Mouse (Mus musculus) heart, embryonic 16.5 days (tissue): Measurements from ENCODE around the gene Cd101. TPM values are rescaled to one million over a fixed set of nuclear protein-coding genes. Genes with fewer than 3 reads are reported as not detected.

ENCODE experiments used
- ATAC-seq: fragments of 200-750 bp; cut with Nextera tagmentation; replicated peaks from 2 replicates; pipeline ENCODE4 v1.8.0; 2017; ENCODE audit warnings: moderate number of reproducible peaks; ENCODE audit not compliant: insufficient read depth, low FRiP score; ENCODE audit errors: extremely low read depth
- H3K27ac ChIP-seq: fragments of 300-500 bp; sonication (generic); 2 replicates; pipeline ENCODE4 v1.5.1; 2014; ENCODE audit warnings: mild to moderate bottlenecking, low read length, control low read depth, moderate library complexity
- H3K27me3 ChIP-seq: fragments of 300-500 bp; sonication (generic); 2 replicates; pipeline ENCODE4 v1.6.1; 2014; ENCODE audit warnings: low read length, mixed read lengths; ENCODE audit not compliant: control insufficient read depth, insufficient read depth
- H3K36me3 ChIP-seq: fragments of 300-500 bp; sonication (generic); 2 replicates; pipeline ENCODE4 v1.6.1; 2014; ENCODE audit not compliant: control insufficient read depth, insufficient read depth
- H3K4me1 ChIP-seq: fragments of 300-500 bp; sonication (generic); 2 replicates; pipeline ENCODE4 v1.6.1; 2014; ENCODE audit warnings: low read length, mixed read lengths; ENCODE audit not compliant: control insufficient read depth, insufficient read depth
- H3K4me2 ChIP-seq: fragments of 300-500 bp; sonication (generic); 2 replicates; pipeline ENCODE4 v1.6.1; 2014; ENCODE audit warnings: low read depth, mild to moderate bottlenecking, control low read depth, low read length
- H3K4me3 ChIP-seq: fragments of 300-500 bp; sonication (generic); 2 replicates; pipeline ENCODE4 v1.5.1; 2014; ENCODE audit warnings: mild to moderate bottlenecking, control low read depth, low read length
- H3K9ac ChIP-seq: fragments of 300-500 bp; sonication (generic); 2 replicates; pipeline ENCODE4 v1.6.1; 2014; ENCODE audit warnings: low read length, control low read depth
- H3K9me3 ChIP-seq: fragments of 300-500 bp; sonication (generic); replicated peaks from 2 replicates; pipeline ENCODE4 v1.6.1; 2016; ENCODE audit warnings: low read length; ENCODE audit not compliant: control insufficient read depth
- WGBS: fragments of 180-500 bp; shearing (Covaris S2); extraction: QIAGEN DNeasy Blood & Tissue Kit; methylation state at CpG from one replicate; pipeline ENCODE4 v1.1.7; 2014; 5-methylcytosine and 5-hydroxymethylcytosine counted together
- polyA plus RNA-seq: library from polyadenylated mRNA; unstranded; fragments of >200 nt; fragmentation: Nextera tagmentation; extraction: Ambion mirVana; gene quantifications from 2 replicates; pipeline ENCODE4 v1.2.1, GENCODE M21; 2015

Cd101 gene
- polyA plus RNA-seq, 1 experiment from 2014 or later = 0.45 TPM

- peak overlapping the region; percentile 85 for H3K27ac ChIP-seq
- H3K9me3 ChIP-seq = no peaks in the 10 kb centered on the region
- H3K9ac ChIP-seq = peak overlapping the region; percentile 22
- 34% methylated on average over 10 of the region's 10 CpGs for WGBS
- H3K36me3 ChIP-seq = 0 out of 2 replicates have a peak, but pooled peaks cover 2% of the 10 kb centered on the region
- no peak overlapping the region for H3K4me3 ChIP-seq
- H3K4me1 ChIP-seq = peaks cover 67% of the 10 kb centered on the region
- H3K4me2 ChIP-seq = peak overlapping the region; percentile 23
- peak; percentile 7; the same call in 1 of the 2 replicates for ATAC-seq
- H3K27me3 ChIP-seq = no peaks in the 10 kb centered on the region
Observed at GRCm38 (mm10) chr3:101070230-101070795, 41.0 kb upstream of the Cd101 start.

DNA sequence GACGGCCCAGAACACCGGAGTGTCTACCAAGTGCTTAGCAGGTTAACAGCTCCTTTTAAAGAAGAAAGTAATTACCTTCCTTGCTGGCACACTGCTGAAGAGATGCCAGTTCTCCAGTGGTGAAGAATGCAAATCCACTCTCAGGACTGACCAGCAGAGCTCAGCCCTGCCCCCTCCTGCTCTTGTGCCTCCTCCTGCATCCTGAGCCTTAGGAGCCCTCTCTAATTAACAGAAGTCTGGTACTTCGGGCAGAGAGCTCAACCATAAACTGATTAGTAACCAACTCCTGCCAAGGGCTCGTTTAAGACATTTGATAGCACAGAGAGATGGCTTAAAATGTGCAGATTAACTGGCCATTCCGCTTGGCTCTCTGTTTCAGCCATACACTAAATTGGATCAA, 39.3 kb upstream of the Cd101 start:
- no peak for ATAC-seq
- H3K4me1 ChIP-seq = peaks cover 62% of the 10 kb centered on the region
- no peaks in the 10 kb centered on the region for H3K27me3 ChIP-seq
- no peak overlapping the region for H3K4me2 ChIP-seq
- no peak overlapping the region for H3K9ac ChIP-seq
- H3K4me3 ChIP-seq = no peak overlapping the region
- 0 out of 2 replicates have a peak, but pooled peaks cover 2% of the 10 kb centered on the region for H3K36me3 ChIP-seq
- 58% methylated on average over 5 of the region's 5 CpGs for WGBS
- H3K9me3 ChIP-seq = no peaks in the 10 kb centered on the region
- H3K27ac ChIP-seq = no peak overlapping the region

DNA sequence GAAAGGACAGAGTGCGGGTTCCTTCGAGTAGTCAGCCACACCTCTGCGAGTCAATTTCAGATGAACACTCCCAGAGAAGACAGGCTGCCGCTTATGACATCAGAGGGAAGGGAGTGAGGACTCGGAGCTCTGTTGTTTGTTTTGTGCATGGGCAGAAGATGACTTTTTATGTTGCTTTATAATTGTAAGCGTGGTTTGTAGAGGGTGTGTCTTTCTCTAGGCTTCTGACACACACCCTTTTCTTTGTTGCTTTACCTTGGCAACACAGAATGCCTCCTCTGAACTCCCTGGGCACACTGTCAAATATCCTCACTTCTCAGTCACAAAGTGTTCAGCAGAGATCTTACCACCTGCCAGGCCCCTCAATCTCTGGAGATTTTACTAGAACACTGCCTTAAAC, 36.8 kb upstream of the Cd101 start:
- Histone ChIP-seq H3K27me3 (no peaks in the 10 kb centered on the region), H3K4me2 (no peak overlapping the region), H3K4me3 (no peak overlapping the region), H3K9me3 (no peaks in the 10 kb centered on the region), H3K27ac (no peak overlapping the region), H3K36me3 (0 out of 2 replicates have a peak, but pooled peaks cover 2% of the 10 kb centered on the region), H3K4me1 (peaks cover 41% of the 10 kb centered on the region), H3K9ac (no peak overlapping the region)
- WGBS = 78% methylated on average over 6 of the region's 6 CpGs
- ATAC-seq = no peak

- Histone ChIP-seq H3K4me1 (peaks cover 9% of the 10 kb centered on the region), H3K27me3 (no peaks in the 10 kb centered on the region), H3K4me2 (no peak overlapping the region), H3K36me3 (peaks cover 17% of the 10 kb centered on the region), H3K27ac (no peak overlapping the region), H3K9ac (no peak overlapping the region), H3K4me3 (no peak overlapping the region), H3K9me3 (no peaks in the 10 kb centered on the region)
- WGBS = 85% methylated on average over 7 of the region's 7 CpGs
- no peak for ATAC-seq
Observed at GRCm38 (mm10) chr3:101061865-101062585, 32.7 kb upstream of the Cd101 start.

- Histone ChIP-seq H3K27me3 (no peaks in the 10 kb centered on the region), H3K9ac (no peak overlapping the region), H3K36me3 (peaks cover 27% of the 10 kb centered on the region), H3K4me1 (no peaks in the 10 kb centered on the region), H3K4me2 (no peak overlapping the region), H3K27ac (no peak overlapping the region), H3K9me3 (no peaks in the 10 kb centered on the region), H3K4me3 (no peak overlapping the region)
- WGBS = 57% methylated on average over 4 of the region's 4 CpGs
- no peak for ATAC-seq
Observed at GRCm38 (mm10) chr3:101059214-101059613, 29.9 kb upstream of the Cd101 start.

DNA sequence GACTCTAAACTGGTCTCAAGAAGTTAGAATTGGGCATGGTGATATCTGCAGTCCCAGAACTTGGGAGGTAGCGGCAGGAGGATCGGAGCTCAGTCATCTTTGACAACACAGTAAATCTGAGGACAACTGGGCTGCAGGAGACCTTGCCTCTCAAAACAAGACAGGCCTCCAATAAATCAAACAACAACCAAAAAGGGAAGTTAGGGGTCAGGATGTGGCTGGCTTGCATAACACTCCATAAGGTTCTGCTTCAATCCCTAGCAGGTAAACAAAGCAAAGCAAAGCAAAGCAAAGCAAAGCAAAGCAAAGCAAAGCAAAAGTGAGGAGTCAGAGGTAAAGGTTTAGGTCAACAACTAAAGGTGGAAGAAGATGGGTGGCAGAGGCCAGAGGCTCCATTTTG, 28.8 kb upstream of the Cd101 start:
- ATAC-seq = no peak
- no peak overlapping the region for H3K9ac ChIP-seq
- H3K4me1 ChIP-seq = no peaks in the 10 kb centered on the region
- H3K27ac ChIP-seq = no peak overlapping the region
- WGBS = 76% methylated on average over 2 of the region's 2 CpGs
- no peak overlapping the region for H3K4me3 ChIP-seq
- H3K36me3 ChIP-seq = peaks cover 27% of the 10 kb centered on the region
- no peaks in the 10 kb centered on the region for H3K27me3 ChIP-seq
- H3K9me3 ChIP-seq = no peaks in the 10 kb centered on the region
- no peak overlapping the region for H3K4me2 ChIP-seq

- no peaks in the 10 kb centered on the region for H3K27me3 ChIP-seq
- H3K27ac ChIP-seq = no peak overlapping the region
- H3K4me2 ChIP-seq = no peak overlapping the region
- no peak overlapping the region for H3K9ac ChIP-seq
- peaks cover 28% of the 10 kb centered on the region for H3K36me3 ChIP-seq
- ATAC-seq = no peak
- H3K9me3 ChIP-seq = no peaks in the 10 kb centered on the region
- H3K4me3 ChIP-seq = no peak overlapping the region
- H3K4me1 ChIP-seq = peaks cover 6% of the 10 kb centered on the region
- 80% methylated on average over 8 of the region's 8 CpGs for WGBS
Observed at GRCm38 (mm10) chr3:101055216-101055615, 25.9 kb upstream of the Cd101 start.

- Histone ChIP-seq H3K36me3 (peaks cover 30% of the 10 kb centered on the region), H3K4me3 (no peak overlapping the region), H3K4me1 (peaks cover 9% of the 10 kb centered on the region), H3K27me3 (no peaks in the 10 kb centered on the region), H3K9ac (no peak overlapping the region), H3K9me3 (no peaks in the 10 kb centered on the region), H3K27ac (no peak overlapping the region), H3K4me2 (no peak overlapping the region)
- ATAC-seq = 0 out of 2 replicates have a peak, but pooled peaks have one; percentile 47
- WGBS = 56% methylated on average over 4 of the region's 4 CpGs
Observed at GRCm38 (mm10) chr3:101051601-101052000, 22.2 kb upstream of the Cd101 start.

- H3K4me2 ChIP-seq = no peak overlapping the region
- WGBS = 74% methylated on average over 9 of the region's 9 CpGs
- H3K27me3 ChIP-seq = no peaks in the 10 kb centered on the region
- H3K4me3 ChIP-seq = no peak overlapping the region
- no peak overlapping the region for H3K27ac ChIP-seq
- H3K36me3 ChIP-seq = peaks cover 24% of the 10 kb centered on the region
- no peak overlapping the region for H3K9ac ChIP-seq
- no peaks in the 10 kb centered on the region for H3K9me3 ChIP-seq
- H3K4me1 ChIP-seq = peaks cover 22% of the 10 kb centered on the region
- no peak for ATAC-seq
Observed at GRCm38 (mm10) chr3:101049997-101050396, 20.6 kb upstream of the Cd101 start.
